Mouse (Mus musculus): ENCODE measurements around the gene Prkab1. TPM values are rescaled to one million over a fixed set of nuclear protein-coding genes. Genes with fewer than 3 reads are reported as not detected.

The Prkab1 gene
- polyA plus RNA-seq, 1 experiment from 2014 or later, result 44.8 TPM

DNA sequence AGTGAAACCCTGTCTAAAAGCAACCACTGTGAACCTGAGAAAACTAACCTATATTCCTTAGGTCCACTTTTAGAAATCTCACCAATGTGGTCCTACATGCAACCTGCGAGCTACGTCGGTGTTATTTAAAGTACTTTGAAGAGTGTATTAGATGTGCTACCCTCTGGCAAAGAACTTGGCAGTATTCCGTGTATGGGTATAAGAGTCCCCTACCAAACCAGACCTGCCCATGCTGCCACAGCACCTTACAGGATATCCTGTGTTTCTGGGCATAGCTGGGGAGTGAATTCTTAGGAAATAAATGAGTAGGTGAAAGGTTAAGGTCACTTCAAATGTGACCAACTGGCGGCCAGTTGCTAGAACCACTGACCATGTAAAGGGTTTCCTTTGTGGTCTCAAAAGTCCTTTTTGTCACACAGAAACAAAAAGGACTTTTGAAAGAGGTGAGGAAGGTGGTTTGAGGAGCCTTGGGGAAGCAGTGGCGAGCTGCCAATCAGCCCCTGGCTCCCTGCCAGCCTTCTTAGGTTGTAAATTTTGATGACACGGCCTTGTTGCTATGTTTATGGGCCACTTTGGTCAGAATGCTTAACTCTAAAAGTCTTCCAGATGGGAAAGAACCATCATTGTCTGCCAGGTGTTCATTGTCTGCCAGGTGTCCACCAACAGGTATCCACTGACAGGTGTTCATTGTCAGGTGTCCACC lies 41.5 kb downstream of the Prkab1 start:
- DNase-seq (ENCODE audit: low spot score) (no peak), ATAC-seq (ENCODE audit: low FRiP score) (no peak)
- H3K27ac ChIP-seq (ENCODE audit: low read depth, low read length), result no peak overlapping the region
- no peaks in the 10 kb centered on the region for H3K36me3 ChIP-seq (ENCODE audit: control insufficient read depth, insufficient read depth, low read length)
- WGBS, result 87% methylated on average over 7 of the region's 7 CpGs
- no peak overlapping the region for H3K4me2 ChIP-seq (replicated peaks; ENCODE audit: low read depth, low read length)
- no peak overlapping the region for H3K4me3 ChIP-seq (ENCODE audit: low read depth, low read length)
- no peaks in the 10 kb centered on the region for H3K9me3 ChIP-seq (ENCODE audit: control insufficient read depth, low read length)
- H3K27me3 ChIP-seq (ENCODE audit: control insufficient read depth, insufficient read depth, low read length), result no peaks in the 10 kb centered on the region
- no peaks in the 10 kb centered on the region for H3K4me1 ChIP-seq (replicated peaks; ENCODE audit: control insufficient read depth, insufficient read depth, low read length)
- no peak overlapping the region for H3K9ac ChIP-seq (ENCODE audit: low read depth, low read length)

DNA sequence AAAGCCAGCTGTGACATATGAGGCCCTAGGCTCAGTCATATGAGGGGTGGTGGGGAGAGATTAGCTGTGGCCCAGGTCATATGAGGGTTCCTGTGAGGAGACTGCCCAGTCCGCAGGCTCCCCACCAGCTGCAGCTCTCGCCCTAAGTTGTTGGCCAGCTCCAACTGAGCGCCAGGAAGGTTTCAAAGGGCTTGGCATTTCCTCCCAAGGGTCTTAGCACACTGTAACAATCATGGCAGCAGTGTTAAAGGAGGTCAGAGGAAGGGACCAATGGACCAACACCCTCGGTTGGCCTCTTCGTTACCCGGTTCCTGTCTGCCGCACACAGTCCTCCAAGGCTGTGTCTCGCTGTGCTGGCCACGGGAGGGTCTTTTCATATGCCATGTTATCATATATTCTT lies 43.8 kb downstream of the Prkab1 start:
- no peaks in the 10 kb centered on the region for H3K4me1 ChIP-seq (replicated peaks; ENCODE audit: control insufficient read depth, insufficient read depth, low read length)
- no peaks in the 10 kb centered on the region for H3K27me3 ChIP-seq (ENCODE audit: control insufficient read depth, insufficient read depth, low read length)
- H3K36me3 ChIP-seq (ENCODE audit: control insufficient read depth, insufficient read depth, low read length), result no peaks in the 10 kb centered on the region
- no peak overlapping the region for H3K4me3 ChIP-seq (ENCODE audit: low read depth, low read length)
- ATAC-seq (ENCODE audit: low FRiP score), result no peak
- no peak overlapping the region for H3K27ac ChIP-seq (ENCODE audit: low read depth, low read length)
- DNase-seq (ENCODE audit: low spot score), result no peak
- H3K9me3 ChIP-seq (ENCODE audit: control insufficient read depth, low read length), result no peaks in the 10 kb centered on the region
- no peak overlapping the region for H3K9ac ChIP-seq (ENCODE audit: low read depth, low read length)
- 91% methylated on average over 9 of the region's 9 CpGs for WGBS
- no peak overlapping the region for H3K4me2 ChIP-seq (replicated peaks; ENCODE audit: low read depth, low read length)

DNA sequence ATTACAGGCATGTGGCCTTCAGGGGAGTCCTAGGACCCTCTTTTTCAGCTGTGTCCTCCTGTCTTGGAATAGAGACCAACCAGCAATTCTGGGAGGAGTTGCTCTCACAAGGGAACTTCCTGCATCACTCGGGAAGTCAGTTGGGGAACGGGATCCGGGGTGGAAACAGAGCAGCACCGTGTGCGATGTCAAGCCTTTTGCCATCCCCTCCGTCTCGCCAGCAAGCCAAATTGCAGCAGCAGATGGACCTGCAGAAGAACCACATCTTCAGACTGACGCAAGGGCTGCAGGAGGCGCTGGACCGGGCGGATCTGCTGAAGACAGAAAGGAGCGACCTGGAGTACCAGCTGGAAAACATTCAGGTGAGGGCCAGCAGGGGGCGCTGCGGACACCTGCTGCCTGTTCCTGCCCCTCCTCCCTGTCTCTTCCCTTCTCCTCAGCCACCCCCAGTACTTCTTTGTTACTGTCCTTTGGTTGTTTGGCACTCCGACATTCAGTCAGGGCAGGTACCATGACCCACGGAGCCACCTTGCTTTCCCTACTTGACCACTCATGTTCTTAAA lies 45.1 kb downstream of the Prkab1 start:
- no peaks in the 10 kb centered on the region for H3K4me1 ChIP-seq (replicated peaks; ENCODE audit: control insufficient read depth, insufficient read depth, low read length)
- DNase-seq (ENCODE audit: low spot score), result peak; percentile 46
- ATAC-seq (ENCODE audit: low FRiP score), result no peak
- no peaks in the 10 kb centered on the region for H3K27me3 ChIP-seq (ENCODE audit: control insufficient read depth, insufficient read depth, low read length)
- H3K9ac ChIP-seq (ENCODE audit: low read depth, low read length), result no peak overlapping the region
- no peak overlapping the region for H3K27ac ChIP-seq (ENCODE audit: low read depth, low read length)
- H3K36me3 ChIP-seq (ENCODE audit: control insufficient read depth, insufficient read depth, low read length), result no peaks in the 10 kb centered on the region
- no peaks in the 10 kb centered on the region for H3K9me3 ChIP-seq (ENCODE audit: control insufficient read depth, low read length)
- no peak overlapping the region for H3K4me3 ChIP-seq (ENCODE audit: low read depth, low read length)
- 64% methylated on average over 15 of the region's 16 CpGs for WGBS
- no peak overlapping the region for H3K4me2 ChIP-seq (replicated peaks; ENCODE audit: low read depth, low read length)

DNA sequence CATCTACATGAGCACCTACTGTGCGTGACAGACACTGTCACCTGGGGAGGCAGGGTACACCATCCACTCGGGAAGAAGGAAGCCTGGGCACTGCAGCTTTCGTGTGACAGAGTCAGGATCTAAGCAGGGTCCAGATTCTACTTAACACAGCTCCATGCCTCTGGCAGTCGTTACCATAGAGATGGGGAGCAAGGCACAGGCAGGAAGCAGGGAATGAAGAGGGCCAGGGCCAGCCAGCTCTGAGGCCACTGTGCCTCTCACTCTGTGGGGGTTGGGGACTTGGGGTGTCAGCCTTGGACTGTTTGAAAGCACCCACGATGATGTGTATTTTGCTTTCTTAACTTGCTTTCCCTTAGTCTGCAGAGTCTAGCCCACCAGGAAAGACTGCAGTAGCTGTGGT lies 46.1 kb downstream of the Prkab1 start:
- Histone ChIP-seq H3K4me3 (ENCODE audit: low read depth, low read length) (no peak overlapping the region), H3K27ac (ENCODE audit: low read depth, low read length) (peak overlapping the region; percentile 30; the same call in 1 of the 2 replicates), H3K9ac (ENCODE audit: low read depth, low read length) (no peak overlapping the region), H3K9me3 (ENCODE audit: control insufficient read depth, low read length) (no peaks in the 10 kb centered on the region), H3K4me1 (replicated peaks; ENCODE audit: control insufficient read depth, insufficient read depth, low read length) (no peaks in the 10 kb centered on the region), H3K27me3 (ENCODE audit: control insufficient read depth, insufficient read depth, low read length) (no peaks in the 10 kb centered on the region), H3K36me3 (ENCODE audit: control insufficient read depth, insufficient read depth, low read length) (no peaks in the 10 kb centered on the region), H3K4me2 (replicated peaks; ENCODE audit: low read depth, low read length) (no peak overlapping the region)
- 70% methylated on average over 5 of the region's 5 CpGs for WGBS
- ATAC-seq (ENCODE audit: low FRiP score), result no peak
- DNase-seq (ENCODE audit: low spot score), result no peak

DNA sequence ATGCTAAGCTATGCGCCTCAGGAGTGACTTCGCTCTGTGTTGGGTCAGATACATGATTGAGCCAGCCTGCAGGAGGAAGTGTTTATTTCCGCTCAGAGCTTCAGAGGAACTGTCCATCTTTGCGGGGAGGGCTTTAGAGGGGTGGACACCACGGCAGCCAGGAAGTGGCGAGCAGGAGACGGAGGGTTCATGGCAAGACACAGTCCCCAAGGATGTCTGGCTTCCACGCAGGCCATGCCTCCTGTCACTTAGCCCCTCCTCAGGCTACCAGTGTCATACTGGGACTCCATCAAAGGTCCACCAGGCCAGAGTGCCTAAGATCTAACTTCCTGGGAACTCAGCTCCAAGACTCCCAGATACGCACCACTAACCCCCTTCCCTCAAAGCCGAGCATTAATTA lies 46.6 kb downstream of the Prkab1 start:
- ATAC-seq (ENCODE audit: low FRiP score) (no peak), DNase-seq (ENCODE audit: low spot score) (no peak)
- WGBS, result 73% methylated on average over 10 of the region's 10 CpGs
- H3K36me3 ChIP-seq (ENCODE audit: control insufficient read depth, insufficient read depth, low read length), result no peaks in the 10 kb centered on the region
- no peak overlapping the region for H3K4me2 ChIP-seq (replicated peaks; ENCODE audit: low read depth, low read length)
- H3K4me3 ChIP-seq (ENCODE audit: low read depth, low read length), result no peak overlapping the region
- no peaks in the 10 kb centered on the region for H3K27me3 ChIP-seq (ENCODE audit: control insufficient read depth, insufficient read depth, low read length)
- H3K9ac ChIP-seq (ENCODE audit: low read depth, low read length), result no peak overlapping the region
- H3K4me1 ChIP-seq (replicated peaks; ENCODE audit: control insufficient read depth, insufficient read depth, low read length), result no peaks in the 10 kb centered on the region
- no peaks in the 10 kb centered on the region for H3K9me3 ChIP-seq (ENCODE audit: control insufficient read depth, low read length)
- H3K27ac ChIP-seq (ENCODE audit: low read depth, low read length), result peak overlapping the region; percentile 30; the same call in 1 of the 2 replicates

DNA sequence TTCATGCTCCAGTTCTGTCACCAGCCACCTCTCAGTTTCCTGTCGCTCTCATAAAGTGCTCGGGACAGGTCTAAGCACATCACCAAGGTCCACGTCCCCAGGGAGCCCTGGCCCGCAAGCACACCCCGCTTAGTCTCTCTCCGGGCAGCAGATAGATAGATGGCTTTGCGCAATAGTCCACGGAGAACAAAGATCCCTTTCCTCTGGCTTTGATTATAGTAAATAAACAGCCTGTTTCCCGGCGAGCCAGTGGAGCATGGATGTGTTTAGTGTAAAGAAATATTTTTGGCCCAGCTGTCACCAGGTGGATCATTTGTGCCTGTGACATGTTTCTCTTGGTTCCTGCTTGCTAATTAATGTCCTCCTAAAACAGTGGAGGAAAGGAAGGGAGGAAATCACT lies 47.0 kb downstream of the Prkab1 start:
- ATAC-seq (ENCODE audit: low FRiP score) (no peak), DNase-seq (ENCODE audit: low spot score) (no peak)
- Histone ChIP-seq H3K4me1 (replicated peaks; ENCODE audit: control insufficient read depth, insufficient read depth, low read length) (no peaks in the 10 kb centered on the region), H3K27me3 (ENCODE audit: control insufficient read depth, insufficient read depth, low read length) (no peaks in the 10 kb centered on the region), H3K36me3 (ENCODE audit: control insufficient read depth, insufficient read depth, low read length) (no peaks in the 10 kb centered on the region), H3K9me3 (ENCODE audit: control insufficient read depth, low read length) (no peaks in the 10 kb centered on the region), H3K4me2 (replicated peaks; ENCODE audit: low read depth, low read length) (no peak overlapping the region), H3K9ac (ENCODE audit: low read depth, low read length) (no peak overlapping the region), H3K4me3 (ENCODE audit: low read depth, low read length) (no peak overlapping the region), H3K27ac (ENCODE audit: low read depth, low read length) (no peak overlapping the region)
- 75% methylated on average over 10 of the region's 10 CpGs for WGBS

DNA sequence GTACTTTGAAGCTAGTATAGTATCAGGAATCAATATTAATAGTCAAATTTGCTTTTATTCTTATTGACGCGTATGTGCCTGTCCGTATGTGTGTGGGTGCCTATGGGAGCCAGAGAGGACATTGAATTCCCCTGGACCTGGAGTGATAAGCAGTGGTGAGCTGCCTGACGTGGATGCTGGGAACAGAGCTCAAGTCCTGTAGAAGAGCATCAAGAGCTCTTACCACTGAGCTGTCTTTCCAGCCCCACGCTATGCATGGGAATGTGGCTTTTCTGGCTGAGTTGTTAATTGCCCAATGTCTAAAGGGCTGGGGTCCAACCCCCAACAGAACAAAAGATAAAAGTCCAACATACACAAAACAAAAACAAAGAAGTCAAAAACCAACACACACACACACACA lies 47.9 kb downstream of the Prkab1 start:
- Histone ChIP-seq H3K27ac (ENCODE audit: low read depth, low read length) (no peak overlapping the region), H3K4me1 (replicated peaks; ENCODE audit: control insufficient read depth, insufficient read depth, low read length) (no peaks in the 10 kb centered on the region), H3K36me3 (ENCODE audit: control insufficient read depth, insufficient read depth, low read length) (no peaks in the 10 kb centered on the region), H3K4me3 (ENCODE audit: low read depth, low read length) (no peak overlapping the region), H3K9ac (ENCODE audit: low read depth, low read length) (no peak overlapping the region), H3K27me3 (ENCODE audit: control insufficient read depth, insufficient read depth, low read length) (no peaks in the 10 kb centered on the region), H3K4me2 (replicated peaks; ENCODE audit: low read depth, low read length) (no peak overlapping the region), H3K9me3 (ENCODE audit: control insufficient read depth, low read length) (no peaks in the 10 kb centered on the region)
- WGBS, result 89% methylated on average over 5 of the region's 5 CpGs
- ATAC-seq (ENCODE audit: low FRiP score), result no peak
- DNase-seq (ENCODE audit: low spot score), result no peak

DNA sequence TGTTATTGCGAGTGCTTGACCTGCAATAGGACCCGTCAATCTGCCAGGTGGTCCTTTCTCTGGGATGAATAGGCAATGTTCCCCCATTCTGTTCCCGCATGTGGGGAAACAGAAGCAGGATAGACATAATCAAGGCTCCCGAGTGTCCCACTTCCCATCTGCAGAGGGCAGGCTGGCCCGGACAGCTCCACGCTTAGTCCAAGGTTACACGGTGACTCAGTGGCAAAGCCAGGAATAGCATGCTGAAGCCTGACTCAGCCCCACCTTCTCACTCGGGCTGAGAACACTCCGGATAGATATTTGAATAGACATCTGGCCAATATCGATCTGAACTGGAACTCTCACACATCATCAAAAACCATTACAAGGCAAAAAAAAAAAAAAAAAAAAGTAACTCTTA lies 48.6 kb downstream of the Prkab1 start:
- 91% methylated on average over 10 of the region's 10 CpGs for WGBS
- no peak for ATAC-seq (ENCODE audit: low FRiP score)
- H3K4me2 ChIP-seq (replicated peaks; ENCODE audit: low read depth, low read length), result no peak overlapping the region
- DNase-seq (ENCODE audit: low spot score), result no peak
- no peak overlapping the region for H3K4me3 ChIP-seq (ENCODE audit: low read depth, low read length)
- no peaks in the 10 kb centered on the region for H3K36me3 ChIP-seq (ENCODE audit: control insufficient read depth, insufficient read depth, low read length)
- no peaks in the 10 kb centered on the region for H3K27me3 ChIP-seq (ENCODE audit: control insufficient read depth, insufficient read depth, low read length)
- no peaks in the 10 kb centered on the region for H3K4me1 ChIP-seq (replicated peaks; ENCODE audit: control insufficient read depth, insufficient read depth, low read length)
- H3K9me3 ChIP-seq (ENCODE audit: control insufficient read depth, low read length), result no peaks in the 10 kb centered on the region
- H3K9ac ChIP-seq (ENCODE audit: low read depth, low read length), result no peak overlapping the region
- no peak overlapping the region for H3K27ac ChIP-seq (ENCODE audit: low read depth, low read length)

DNA sequence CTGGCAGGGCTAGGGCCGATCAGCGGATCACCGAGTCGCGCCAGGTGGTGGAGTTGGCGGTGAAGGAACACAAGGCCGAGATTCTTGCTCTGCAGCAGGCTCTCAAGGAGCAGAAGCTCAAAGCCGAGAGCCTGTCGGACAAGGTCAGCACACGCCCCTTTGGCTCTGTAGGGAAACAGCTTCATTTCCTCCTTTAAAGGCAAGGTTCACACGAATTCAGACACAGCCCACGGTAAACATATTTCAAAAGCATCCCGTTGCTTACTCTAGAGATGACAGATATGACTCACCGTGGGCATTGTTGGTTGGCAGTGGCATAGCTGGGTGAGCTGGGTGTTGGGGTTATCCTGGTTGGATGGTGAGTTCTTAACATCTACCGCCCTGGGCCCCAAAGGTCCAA lies 53.1 kb downstream of the Prkab1 start:
- Histone ChIP-seq H3K9me3 (ENCODE audit: control insufficient read depth, low read length) (no peaks in the 10 kb centered on the region), H3K4me3 (ENCODE audit: low read depth, low read length) (no peak overlapping the region), H3K27me3 (ENCODE audit: control insufficient read depth, insufficient read depth, low read length) (no peaks in the 10 kb centered on the region), H3K9ac (ENCODE audit: low read depth, low read length) (no peak overlapping the region), H3K27ac (ENCODE audit: low read depth, low read length) (no peak overlapping the region), H3K4me1 (replicated peaks; ENCODE audit: control insufficient read depth, insufficient read depth, low read length) (no peaks in the 10 kb centered on the region), H3K36me3 (ENCODE audit: control insufficient read depth, insufficient read depth, low read length) (no peaks in the 10 kb centered on the region), H3K4me2 (replicated peaks; ENCODE audit: low read depth, low read length) (no peak overlapping the region)
- 93% methylated on average over 15 of the region's 15 CpGs for WGBS
- DNase-seq (ENCODE audit: low spot score), result no peak
- no peak for ATAC-seq (ENCODE audit: low FRiP score)
